Mouse (Mus musculus) induced T-regulatory cell, adult 2 months (primary cell): Measurements from ENCODE around the gene Gm44579.

Experiments used
- DNase-seq: peaks from one replicate; pipeline ENCODE4 v3.0.0-alpha.2; 2012; ENCODE audit warnings: low read depth

Gene Gm44579

DNA sequence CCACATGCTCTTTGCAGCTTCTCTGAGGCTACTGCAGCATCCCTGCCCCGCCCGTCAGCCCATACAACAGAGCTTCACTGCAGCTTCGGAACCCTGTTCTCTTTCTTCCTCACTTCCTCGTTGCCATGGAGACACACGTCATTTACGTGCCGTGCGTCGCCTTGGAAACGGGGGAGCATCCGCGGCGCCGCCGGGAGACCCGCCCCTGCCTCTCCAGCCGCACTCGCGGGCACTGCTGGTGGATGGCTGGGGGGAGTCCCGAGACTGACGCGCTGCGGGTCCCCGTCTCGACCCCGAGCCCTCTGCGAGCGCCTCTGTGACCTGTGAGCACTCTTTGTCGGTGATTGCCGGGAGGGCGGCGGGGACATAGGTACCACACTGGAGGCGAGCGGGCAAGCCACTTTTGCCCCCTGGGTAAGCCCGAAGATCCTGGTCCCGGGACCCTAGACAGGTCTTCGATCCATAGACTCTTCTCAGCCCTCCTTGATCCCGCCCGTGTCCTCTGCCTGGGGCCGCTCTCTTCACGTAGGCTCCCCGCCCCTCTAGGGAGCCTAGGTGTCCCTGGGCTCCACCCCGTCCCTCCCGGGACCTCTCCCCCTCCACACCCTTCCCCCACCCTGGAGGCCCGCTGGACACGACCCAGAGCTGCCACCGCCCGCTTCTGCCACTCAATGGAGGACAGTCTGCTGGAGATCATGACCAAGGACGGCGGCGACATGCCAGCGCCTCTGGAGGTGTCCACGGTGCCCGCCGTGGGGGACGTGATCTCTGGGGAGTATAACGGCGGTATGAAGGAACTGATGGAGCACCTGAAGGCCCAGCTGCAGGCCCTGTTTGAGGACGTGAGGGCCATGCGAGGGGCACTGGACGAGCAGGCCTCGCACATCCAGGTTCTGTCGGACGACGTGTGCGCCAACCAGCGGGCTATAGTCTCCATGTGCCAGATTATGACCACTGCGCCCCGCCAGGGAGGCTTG lies 52.8 kb downstream of the Gm44579 start:
- peak; percentile 98 for DNase-seq

DNA sequence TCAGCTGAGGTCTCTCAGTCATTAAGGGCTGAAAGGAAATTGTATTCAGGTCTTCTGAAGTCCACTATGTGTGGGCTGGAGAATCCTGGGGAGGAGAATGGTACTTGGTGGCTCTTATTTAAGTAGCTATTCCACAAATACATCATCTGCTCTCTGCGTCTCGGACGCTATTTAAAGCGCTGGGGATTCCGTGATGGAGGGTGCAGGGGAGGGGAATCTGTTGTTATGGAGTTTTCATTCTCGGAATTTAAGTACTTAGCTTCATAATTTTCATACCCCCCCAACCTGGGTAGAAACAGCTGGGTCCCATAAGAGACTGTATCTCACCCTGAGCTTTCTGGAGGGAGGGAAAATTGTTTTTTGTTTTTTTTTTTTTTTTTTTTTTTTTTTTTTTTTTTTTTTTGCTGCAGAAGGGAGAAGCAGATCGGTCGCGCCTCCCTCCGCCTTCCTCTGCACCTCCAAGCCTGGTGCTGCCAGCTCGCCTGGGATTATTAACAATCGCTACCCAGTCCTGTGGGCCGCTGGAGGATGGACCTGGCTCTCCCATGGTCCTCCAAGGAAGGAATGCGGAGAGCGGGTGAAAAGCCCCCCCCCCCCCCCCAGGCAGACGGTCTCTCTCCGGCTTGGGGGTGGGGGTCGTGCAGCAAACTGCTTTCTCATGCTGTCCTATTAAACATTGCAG lies 53.7 kb downstream of the Gm44579 start, which contains the start of gene Ccdc184:
Gene Ccdc184, plus strand, starts transcription at position 196 of the 682 bp plus-strand sequence.
- peak; percentile 37 for DNase-seq

DNA sequence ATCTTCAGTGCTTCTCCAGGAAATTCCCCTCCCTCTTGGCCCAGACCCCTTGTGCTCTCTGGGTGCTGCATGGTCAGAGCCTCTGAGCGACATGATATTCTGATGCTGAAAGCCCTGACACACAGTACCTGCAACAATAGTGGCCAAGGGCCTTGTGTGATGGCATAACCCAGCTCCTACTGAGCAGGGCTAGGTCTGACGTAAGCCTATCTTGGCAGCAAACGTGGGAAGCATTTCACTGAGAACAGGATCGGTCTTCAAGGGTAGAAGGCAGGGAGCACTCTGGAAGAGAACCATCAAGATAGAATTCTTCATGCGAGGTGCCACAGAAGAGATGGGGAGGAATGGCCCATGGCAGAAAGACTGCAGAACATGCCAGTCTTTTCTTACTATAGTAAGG lies 55.3 kb downstream of the Gm44579 start, which contains the start of gene Asb8:
Gene Asb8, minus strand, starts transcription at position 101 of the 400 bp plus-strand sequence.
- DNase-seq = no peak

DNA sequence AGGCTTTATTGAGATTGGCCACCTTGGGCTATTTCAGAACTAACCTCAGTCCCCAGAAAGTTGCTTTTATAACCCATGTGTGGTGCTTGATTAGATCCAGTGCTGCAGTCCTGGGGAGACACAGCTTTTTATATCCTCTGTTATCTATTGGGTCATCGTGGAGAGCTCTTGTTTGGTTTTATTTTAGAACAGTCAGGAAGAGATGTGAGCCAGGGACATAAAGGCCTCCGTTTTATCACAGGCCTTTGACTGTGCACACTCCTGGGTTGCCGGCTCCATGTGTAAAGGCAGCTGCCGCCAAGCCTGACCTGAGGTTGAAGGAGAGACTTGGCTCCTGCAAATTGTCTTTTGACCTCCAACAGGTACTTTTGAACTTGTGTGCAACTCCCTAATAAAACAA lies 58.2 kb downstream of the Gm44579 start:
- DNase-seq = no peak

DNA sequence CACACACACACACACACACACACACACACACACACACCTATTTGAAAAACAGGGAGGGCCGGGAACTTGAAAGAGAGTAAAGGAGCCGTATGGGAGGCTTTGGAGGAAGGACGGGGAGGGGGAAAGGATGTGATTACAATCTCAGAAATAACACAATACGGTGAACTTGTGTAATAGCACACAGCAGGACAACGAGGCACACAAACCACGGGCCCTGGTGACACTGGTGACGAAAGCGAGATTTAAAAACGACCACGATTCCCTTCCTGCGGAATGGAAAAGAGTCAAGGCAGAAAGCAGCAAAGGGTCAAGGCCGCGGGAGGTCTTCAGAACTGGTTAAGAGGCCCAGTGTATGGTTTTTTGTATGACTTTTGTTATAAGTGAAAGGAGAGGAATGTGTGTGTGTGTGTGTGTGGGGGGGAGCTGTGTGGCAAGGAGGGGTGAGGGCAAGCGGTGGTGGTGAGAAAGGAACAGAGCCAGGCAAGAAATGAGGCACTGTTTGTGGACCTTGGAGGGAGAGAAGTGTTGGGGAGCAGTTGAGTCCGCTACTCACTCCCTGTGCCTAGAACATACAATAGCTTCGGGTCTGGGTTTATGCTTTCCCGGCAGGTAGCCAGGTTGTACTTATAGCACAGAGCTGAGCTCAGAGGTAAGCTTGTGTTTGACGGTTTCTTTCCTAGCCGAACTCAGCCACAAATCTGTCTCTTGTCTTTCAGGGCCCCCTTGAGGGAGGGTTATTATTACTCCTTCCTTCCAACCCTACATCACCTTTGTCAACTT lies 59.6 kb downstream of the Gm44579 start:
- DNase-seq = no peak

DNA sequence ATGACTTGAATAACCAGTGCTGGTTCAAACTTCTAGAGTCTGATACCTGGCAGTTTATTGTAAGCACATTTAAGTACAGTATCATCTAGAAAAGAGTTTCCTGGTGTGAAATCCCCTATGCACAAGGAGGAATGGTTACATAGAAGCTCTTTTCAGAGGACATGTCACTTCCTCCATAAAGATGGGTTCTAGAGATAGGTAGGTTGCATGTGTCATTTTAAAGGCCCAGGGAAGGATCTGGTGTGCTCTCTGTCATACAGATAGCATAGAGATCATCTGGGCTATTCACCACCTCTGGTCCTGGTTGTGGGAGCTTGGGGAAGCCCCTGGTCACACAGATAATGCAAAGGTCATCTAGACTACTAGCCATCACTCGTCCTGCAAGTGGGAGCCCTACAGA lies 63.5 kb downstream of the Gm44579 start:
- DNase-seq = no peak

DNA sequence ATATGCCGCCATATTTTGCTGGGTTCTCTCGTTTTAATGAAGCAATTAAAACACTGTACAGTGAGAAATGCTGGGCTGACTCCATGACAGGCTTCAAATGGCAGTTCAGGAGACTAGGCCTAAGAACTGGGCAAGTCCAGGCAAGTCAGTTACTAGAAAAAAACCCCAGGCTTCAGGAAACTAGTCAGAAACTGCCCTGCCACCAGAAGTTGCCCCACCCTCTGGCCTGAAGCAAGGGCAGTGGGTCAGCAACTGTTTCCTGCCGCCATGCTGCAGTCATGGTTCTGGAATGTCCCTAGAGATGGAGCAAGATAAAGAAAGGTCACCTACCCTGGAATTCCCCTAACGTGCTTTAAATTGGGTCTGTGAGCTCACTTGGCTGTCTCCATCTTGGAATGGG lies 64.8 kb downstream of the Gm44579 start:
- peak; percentile 20 for DNase-seq

DNA sequence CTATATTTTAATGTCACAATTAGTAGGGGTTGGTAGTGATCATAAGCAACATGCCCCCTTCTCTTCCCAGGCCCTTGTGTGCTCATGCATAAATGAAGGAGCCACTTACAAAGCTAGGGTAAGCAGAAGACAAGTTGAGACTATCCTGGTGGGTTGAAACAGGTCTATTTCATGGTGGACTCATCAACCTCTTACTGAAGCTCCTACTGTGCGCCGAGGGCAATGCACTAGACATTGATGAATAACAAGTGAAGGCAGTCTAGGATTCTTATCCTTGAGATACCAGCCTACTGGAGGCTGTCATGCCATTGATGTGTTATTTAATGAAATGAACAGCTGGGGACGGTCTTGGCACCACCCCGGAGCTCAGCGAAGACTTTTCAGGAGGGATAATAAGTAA lies 65.5 kb downstream of the Gm44579 start:
- DNase-seq = no peak

DNA sequence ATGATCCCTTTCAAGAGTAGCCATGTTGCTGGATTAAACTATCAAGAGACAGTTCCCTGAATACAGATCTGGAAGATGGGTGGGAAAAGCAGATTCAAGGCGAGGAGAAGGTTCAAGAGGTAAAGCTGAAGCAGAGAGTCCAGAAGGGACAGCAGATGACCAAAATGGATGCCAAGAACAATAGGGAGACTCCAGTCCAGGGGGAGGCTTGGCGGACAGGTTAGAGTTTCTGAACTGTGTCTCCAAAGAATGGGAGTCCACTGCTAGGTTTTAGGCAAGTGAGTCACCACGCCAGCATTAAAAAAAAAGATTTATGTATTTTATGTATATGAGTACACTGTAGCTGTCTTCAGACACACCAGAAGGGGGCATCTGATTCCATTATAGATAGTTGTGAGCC lies 66.1 kb downstream of the Gm44579 start:
- no peak for DNase-seq

DNA sequence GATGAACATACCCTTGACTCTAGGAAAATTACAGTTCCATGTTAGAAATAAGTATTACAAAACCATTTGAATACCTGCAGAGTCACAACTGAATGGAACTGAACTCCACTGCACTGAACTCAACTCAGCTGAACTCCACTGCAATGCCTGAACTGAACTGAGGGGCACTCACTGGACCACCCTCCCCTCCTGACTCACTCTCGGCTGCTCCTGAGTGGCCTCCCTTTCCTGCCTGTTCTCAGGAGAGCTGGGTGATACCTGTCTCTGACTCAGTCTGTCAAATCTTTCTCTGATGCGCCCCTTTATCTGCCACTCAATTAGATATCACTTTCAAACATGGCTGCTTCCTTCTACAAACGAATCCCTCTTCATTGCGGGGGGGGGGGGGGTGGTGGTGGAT lies 66.6 kb downstream of the Gm44579 start:
- DNase-seq = peak; percentile 22

DNA sequence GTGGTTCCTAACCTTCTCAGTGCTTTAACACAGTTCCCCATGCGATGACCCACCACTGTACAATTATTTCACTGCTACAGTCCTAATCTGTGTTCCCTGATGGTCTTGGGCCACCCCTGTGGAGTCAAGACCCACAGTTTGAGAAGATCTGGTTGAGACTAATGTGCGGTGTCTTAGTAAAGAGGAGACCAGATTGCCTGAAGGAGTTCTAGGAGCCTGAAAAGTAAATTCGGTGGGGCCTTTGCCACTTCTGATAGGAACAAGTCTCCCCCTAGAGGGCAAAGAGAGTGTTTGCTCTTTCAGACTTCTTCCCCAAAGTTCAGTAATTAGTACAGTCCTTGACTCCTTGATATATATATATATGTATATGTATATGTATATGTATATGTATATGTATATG lies 67.2 kb downstream of the Gm44579 start:
- DNase-seq = peak; percentile 76

DNA sequence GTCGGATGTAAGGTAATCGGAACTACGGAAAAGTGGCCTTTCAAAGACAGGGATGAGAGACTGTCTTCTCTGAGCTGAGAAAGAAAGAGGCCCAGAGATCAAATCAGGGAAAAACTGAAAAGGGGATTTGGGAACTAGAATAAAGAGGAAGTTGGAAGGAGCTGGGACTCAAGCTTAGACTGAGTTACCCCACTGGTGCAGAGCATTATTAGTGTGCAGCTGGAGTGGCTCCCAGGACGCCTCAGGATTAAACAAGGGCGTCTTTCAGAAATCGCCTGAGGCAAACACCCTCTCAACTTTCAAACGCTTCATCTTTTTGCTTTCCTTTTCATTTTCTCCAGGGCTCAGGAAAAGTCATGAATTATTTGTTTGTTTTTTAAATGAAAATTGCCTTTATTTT lies 67.9 kb downstream of the Gm44579 start:
- DNase-seq = no peak

DNA sequence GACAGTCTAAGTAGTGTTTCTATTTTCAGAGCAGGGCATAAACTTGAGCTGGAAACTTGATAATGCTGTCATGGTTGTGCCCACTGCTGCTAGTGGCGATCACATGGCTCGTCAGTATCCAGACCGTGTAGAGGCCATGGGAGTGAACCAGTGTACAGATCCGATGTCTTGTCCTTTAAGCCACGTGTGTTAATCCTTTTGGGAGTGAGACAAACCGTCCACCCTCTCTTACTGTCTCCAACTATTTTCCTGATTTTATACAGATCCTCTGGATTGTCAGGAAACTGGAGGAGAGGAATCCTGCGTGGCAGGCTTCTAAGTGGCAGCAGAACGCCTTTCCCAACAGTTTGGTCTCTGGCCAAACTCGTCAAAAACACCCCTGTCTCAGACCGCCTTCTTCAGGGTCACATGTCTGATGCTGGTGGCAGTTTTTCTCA lies 71.6 kb downstream of the Gm44579 start:
- DNase-seq = no peak

DNA sequence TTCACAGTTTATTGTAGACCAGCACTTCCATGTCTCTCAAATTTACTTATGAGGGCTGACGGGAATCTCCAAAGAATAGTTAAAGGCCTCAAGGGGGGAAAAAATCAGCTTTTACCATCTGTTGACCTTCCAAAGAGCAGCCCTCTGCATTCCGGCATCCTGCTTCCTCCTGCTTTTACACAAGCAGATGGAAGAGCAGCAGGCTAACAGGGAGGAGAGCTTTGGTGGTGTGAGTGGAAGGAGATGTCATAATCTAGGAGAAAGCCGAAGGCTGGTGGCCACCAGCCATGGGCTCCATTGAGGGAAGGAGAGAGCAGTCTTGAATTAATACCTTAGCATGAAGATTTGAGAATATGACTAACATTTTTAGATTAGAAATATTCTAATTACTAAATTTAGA lies 72.4 kb downstream of the Gm44579 start:
- no peak for DNase-seq

DNA sequence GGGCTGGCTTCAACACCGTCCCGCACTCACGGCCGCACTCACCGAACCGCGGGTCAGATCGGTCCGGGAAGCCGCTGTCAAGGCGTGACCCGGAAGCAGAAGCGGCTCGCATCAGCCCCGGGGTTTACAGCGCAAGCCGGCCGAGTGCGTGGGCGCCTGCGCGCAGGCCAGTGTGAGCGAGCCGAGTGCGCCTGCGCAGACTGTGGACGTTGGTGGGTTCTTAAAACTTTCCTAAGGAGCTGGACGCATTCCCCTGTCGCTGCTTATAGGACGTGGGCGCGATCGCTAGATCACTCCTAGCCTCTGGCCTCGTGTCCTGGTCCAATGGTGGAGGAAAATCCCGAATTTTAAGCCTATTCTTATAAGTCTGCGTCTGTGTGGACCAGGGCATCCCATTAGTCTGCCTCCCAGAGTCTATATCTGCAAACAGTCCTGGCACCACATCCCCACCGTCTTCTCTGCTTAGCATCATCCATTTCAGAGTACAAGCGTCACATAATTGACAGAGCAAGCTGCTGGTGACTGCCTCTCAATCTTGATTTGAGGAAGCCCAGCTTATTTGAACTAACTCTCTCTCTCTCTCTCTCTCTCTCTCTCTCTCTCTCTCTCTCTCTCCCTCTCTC lies 75.1 kb downstream of the Gm44579 start:
- DNase-seq = peak; percentile 95

DNA sequence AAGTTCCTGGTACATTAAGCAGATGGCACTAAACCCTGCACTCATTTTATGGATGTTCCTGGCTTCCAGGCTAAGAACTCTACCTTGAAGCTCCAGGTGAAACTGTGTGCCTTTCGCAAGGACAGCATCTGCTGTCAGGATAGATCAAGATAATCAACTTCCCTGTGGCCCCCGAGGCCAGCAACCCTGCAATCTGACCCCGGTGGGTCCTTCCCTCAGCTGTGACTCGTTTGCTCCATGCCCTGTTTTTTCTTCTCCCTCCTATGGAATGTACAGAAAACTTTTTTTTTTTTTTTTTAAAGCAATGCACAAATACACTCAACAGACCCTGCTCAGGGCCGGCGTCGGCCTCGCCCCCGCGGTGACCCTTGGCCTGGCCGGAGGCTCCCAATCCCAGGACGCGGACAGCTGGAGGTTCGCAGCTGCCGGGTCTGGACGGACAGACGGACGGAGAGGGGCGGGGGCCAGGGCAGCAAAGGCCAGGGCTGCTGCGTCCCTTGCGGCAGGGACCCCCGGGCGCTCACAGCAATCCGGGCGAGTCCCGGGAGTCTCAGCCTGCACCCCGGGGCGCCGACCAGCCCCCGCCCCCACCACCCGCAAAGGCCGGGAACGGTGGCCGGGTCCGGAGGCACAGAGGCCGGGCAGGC lies 75.8 kb downstream of the Gm44579 start:
- peak; percentile 26 for DNase-seq

DNA sequence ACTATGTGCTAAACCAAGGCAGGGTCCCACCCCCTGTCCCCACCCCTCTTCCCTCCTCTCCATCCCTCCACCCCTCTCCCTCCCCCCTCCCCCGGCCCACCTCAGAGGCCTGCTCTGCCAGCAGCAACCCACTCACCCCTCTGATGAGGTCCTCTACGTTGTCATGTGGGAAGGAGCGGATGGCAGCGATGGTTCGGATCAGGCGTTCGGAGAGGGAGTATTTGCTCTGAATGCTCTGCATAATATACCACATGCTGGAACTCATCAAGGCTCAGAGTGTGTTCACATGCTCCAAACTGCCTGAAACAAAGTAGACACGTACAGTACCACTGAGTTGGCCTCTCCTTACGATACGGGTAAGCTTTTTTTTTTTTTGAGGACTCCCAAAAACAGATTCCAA lies 78.3 kb downstream of the Gm44579 start:
- no peak for DNase-seq

DNA sequence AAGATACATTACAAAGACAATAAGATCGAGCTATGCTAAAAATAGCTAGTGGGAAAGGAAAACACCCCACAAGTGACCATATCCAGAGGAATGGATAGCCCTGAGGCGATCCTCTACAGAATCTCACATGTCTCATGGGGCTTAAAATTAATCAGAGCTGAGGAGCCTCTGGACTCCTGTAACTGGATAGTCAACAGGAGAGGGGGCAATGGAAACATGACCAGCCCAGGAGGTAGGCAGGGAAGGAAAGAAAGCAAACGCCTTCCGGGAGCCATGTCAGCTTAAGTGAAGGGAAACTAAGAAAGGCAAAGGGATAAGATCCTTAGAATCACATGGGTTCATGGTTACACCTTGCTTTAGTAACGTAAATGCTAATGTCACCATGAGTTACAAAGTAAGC lies 80.0 kb downstream of the Gm44579 start:
- no peak for DNase-seq

DNA sequence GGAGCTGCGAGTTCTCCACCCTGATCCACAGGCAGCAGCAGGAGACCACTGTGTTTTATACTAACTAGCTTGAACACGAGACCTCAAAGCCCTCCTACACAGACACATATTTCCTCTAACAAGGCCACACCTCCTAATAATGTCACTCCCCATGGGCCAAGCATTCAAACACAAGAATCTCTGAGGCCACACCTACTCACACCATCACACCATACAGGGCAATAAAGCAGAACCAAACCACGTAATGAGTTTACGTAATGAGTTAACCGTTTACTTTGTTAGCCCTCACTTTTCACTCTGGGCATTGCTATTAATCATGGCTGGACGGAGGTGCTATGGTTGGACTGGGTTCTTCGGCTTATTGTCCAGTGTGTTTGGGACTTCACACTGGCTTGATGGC lies 81.0 kb downstream of the Gm44579 start:
- DNase-seq = no peak

DNA sequence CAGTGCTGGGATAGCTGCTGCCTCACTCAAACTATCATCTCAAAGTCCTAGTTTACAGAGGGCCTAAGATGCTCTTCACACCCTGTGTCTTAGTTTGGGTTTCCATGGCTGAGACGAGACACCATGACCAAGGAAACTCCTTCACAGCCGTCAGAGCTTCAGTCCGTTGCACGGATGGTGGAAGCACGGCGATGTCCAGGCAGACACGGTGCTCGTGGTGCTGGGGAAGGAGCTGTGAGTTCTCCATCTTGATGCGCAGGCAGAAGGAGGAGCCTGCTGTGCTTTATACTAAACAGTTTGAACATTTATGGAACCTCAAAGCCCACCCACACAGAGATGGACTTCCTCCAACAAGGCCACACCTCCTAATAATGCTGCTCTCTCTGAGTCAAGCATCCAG lies 83.9 kb downstream of the Gm44579 start:
- DNase-seq = no peak
